In the genomic region with DNA sequence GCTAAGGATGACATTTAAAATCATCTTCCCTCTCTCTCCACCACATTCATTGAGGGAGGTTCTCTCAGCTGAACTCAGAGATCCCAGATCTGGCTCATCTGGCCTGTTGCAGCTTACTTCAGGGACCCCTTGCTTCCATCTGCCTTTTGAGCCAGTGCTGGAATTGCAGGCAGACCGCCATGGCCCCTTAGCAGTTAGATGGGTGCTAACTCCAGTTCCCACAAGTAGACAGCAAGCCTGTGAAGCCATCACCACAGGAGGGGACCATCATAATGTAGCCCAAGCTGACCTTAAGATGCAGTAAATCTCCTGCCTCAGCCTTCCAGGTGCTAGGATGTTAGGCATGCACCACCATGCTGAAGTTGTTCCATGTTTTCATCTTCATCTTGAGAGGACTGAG, we compare ENCODE assay signal across 28 mouse cellular contexts.
"Had no signal": no experiment of that assay in that cellular context is flagged by ENCODE, and none has a peak within 500 bp of the region (broad histone marks: within the 10 kb centered on the region; RNA-seq: fewer than 3 reads in every experiment).

No protein-coding gene starts in this region.

- H3K4me3 ChIP-seq: embryonic facial prominence, embryonic 10.5 days; embryonic facial prominence, embryonic 12.5 days; embryonic facial prominence, embryonic 13.5 days; embryonic facial prominence, embryonic 15.5 days; erythroblast, embryonic 14.5 days; forebrain, embryonic 10.5 days; forebrain, embryonic 12.5 days; forebrain, embryonic 13.5 days; forebrain, embryonic 15.5 days; gastrocnemius, adult 2 months; heart, adult 2 months had no signal

- H3K9ac ChIP-seq: embryonic facial prominence, embryonic 12.5 days; embryonic facial prominence, embryonic 13.5 days; embryonic facial prominence, embryonic 15.5 days; forebrain, embryonic 12.5 days; forebrain, embryonic 13.5 days; forebrain, embryonic 15.5 days; forebrain, postnatal 0 days had no signal

- H3K4me1 ChIP-seq: embryonic facial prominence, embryonic 12.5 days; embryonic facial prominence, embryonic 13.5 days; embryonic facial prominence, embryonic 15.5 days; forebrain, embryonic 10.5 days; forebrain, embryonic 12.5 days; forebrain, embryonic 13.5 days; forebrain, embryonic 15.5 days had no signal

- DNase-seq: cerebellum, adult 2 months; cerebellum, adult 8-10 months; cerebellum, adult 9-10 months; cerebellum, adult 9-11 months; cerebellum, postnatal 10 days; cerebellum, postnatal 14 days; cerebellum, postnatal 25 days; cerebellum, postnatal 36 days; embryo, embryonic 11 days; forebrain, postnatal 0 days; gastrocnemius, adult 2 months; gastrocnemius, postnatal 10 days; gastrocnemius, postnatal 14 days; gastrocnemius, postnatal 25 days; gastrocnemius, postnatal 36 days; heart, adult 18-20 months; heart, adult 2 months had no signal

- H3K36me3 ChIP-seq: embryonic facial prominence, embryonic 10.5 days; embryonic facial prominence, embryonic 12.5 days; embryonic facial prominence, embryonic 13.5 days; embryonic facial prominence, embryonic 15.5 days; forebrain, embryonic 10.5 days; forebrain, embryonic 12.5 days; forebrain, embryonic 15.5 days had no signal

- H3K4me2 ChIP-seq: embryonic facial prominence, embryonic 12.5 days; embryonic facial prominence, embryonic 13.5 days; embryonic facial prominence, embryonic 15.5 days; forebrain, embryonic 12.5 days; forebrain, embryonic 13.5 days; forebrain, embryonic 15.5 days had no signal

- ATAC-seq: forebrain, embryonic 13.5 days; forebrain, embryonic 14.5 days; forebrain, embryonic 15.5 days; forebrain, embryonic 16.5 days; forebrain, postnatal 0 days had no signal

- H3K27ac ChIP-seq: embryonic facial prominence, embryonic 10.5 days; embryonic facial prominence, embryonic 12.5 days; embryonic facial prominence, embryonic 13.5 days; embryonic facial prominence, embryonic 15.5 days; forebrain, embryonic 10.5 days; forebrain, embryonic 12.5 days; forebrain, embryonic 13.5 days; forebrain, embryonic 15.5 days; gastrocnemius, adult 2 months; heart, adult 2 months had no signal

- H3K9me3 ChIP-seq: embryonic facial prominence, embryonic 10.5 days; embryonic facial prominence, embryonic 12.5 days; embryonic facial prominence, embryonic 13.5 days; embryonic facial prominence, embryonic 15.5 days; forebrain, embryonic 10.5 days; forebrain, embryonic 12.5 days; forebrain, embryonic 13.5 days; forebrain, embryonic 15.5 days had no signal

- H3K27me3 ChIP-seq: embryonic facial prominence, embryonic 12.5 days; embryonic facial prominence, embryonic 13.5 days; embryonic facial prominence, embryonic 15.5 days; forebrain, embryonic 12.5 days; forebrain, embryonic 13.5 days; forebrain, embryonic 15.5 days had no signal
